Mouse (Mus musculus): Measurements from ENCODE around the gene Prokr1.
"Not testable (repeated sequence)": the region's sequence is repeated elsewhere in the genome, so short reads cannot be mapped to it uniquely, and the experiment has no call there.

Prokr1 gene

GRCm38 (mm10) chr6:87590394-87591281 is at the start of gene Prokr1:
TSS of gene Prokr1 (minus strand) at chr6:87590743.
- in situ Hi-C loops (cut with MboI, MseI) = no loop called here

DNA sequence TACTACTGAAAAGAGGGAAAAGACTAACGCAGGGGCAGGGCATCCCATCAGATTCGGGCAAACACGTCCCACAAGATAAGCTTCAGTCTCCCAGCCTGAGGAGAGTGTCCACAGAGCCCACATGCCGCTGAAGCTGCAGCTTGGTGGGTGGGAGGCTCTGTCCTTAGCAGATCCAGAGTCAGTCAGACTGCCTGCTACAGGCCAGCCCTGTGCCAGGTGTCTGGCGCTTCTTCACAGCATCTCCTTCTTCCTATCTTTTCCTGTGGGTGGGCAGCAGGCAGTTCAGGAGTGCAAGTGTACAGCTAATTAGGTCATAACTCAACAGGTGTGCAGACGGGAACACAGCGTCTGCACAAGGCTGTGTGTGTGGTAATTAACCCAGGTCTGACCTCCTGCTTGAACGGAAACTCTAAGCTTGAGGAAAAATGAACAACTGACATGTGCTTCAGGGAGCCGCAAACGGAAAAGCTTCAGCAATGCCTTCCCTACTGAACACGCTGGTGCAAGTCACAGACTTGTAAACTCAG is 47.7 kb upstream of the Prokr1 start:
- in situ Hi-C loops (cut with MboI, MseI) = no loop called here

DNA sequence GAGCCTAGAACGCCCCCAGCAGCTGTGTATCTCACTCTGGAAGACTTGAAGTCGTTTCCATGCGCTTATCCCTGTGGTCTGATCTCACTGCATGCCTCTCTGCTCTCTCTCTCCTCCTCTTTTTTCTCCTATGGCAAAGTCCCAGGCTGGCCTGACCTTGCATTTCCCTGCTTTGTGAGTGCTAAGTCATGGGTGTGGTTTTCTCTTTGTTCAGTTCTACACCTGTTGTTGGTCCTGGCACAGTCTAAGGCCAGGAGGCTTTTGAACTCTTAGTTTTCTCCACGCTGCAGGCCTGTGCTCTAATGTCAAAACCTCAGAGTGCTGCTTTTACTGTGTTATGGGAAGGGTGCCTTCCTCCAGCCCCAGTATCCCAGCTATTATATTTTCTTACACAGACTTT is 41.6 kb upstream of the Prokr1 start:
- in situ Hi-C loops (cut with MboI, MseI) = no loop called here

DNA sequence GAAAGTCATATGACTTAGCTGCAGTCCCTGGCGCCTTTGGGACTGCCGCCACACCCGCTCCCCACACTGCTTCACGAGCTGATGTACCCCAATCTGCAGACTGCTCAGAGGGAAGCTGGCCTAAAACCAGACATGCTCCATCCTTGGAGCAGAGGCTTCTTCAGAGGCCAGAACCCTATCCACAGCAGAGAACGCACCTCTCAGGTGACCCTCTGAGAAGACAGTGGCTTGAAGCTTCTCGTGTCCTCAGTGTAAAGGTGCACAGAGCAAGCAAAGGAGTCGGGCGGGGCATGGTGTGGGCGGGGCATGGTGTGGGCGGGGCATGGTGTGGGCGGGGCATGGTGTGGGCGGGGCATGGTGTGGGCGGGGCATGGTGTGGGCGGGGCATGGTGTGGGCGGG is 38.4 kb upstream of the Prokr1 start:
- in situ Hi-C loops (cut with MboI, MseI) = not testable (repeated sequence)

- in situ Hi-C loops (cut with MboI, MseI) = no loop called here
These were observed 32.6 kb upstream of the Prokr1 start for GRCm38 (mm10) chr6:87623151-87623550.

GRCm38 (mm10) chr6:87621281-87621680 is 30.7 kb upstream of the Prokr1 start:
- in situ Hi-C loops (cut with MboI, MseI) = no loop called here

- in situ Hi-C loops (cut with MboI, MseI) = loop anchor here (5.0 kb wide), 1 partner anchor 49 kb away; no protein-coding TSS in a partner anchor
These were observed 27.5 kb upstream of the Prokr1 start for GRCm38 (mm10) chr6:87618021-87618420.

DNA sequence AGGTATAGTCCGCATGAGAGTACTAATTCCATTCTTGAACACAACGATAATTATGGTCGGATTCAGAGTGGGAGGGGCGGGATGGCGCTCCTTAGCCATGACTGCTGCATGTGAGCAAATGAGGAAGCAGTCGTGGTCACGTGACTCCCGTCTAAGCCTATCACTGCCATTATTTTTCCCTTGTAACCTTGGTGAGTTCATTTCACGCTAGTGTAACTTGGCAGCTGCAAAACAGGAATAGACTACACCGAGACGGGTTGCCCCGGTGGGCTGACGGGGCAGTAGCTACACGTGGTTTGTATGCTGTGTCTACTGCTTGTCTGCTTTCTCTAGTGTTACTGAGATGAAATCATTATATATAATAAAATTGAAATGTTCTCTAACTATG is 25.1 kb upstream of the Prokr1 start:
- in situ Hi-C loops (cut with MboI, MseI) = loop anchor here (5.0 kb wide), 1 partner anchor 52 kb away; no protein-coding TSS in a partner anchor

DNA sequence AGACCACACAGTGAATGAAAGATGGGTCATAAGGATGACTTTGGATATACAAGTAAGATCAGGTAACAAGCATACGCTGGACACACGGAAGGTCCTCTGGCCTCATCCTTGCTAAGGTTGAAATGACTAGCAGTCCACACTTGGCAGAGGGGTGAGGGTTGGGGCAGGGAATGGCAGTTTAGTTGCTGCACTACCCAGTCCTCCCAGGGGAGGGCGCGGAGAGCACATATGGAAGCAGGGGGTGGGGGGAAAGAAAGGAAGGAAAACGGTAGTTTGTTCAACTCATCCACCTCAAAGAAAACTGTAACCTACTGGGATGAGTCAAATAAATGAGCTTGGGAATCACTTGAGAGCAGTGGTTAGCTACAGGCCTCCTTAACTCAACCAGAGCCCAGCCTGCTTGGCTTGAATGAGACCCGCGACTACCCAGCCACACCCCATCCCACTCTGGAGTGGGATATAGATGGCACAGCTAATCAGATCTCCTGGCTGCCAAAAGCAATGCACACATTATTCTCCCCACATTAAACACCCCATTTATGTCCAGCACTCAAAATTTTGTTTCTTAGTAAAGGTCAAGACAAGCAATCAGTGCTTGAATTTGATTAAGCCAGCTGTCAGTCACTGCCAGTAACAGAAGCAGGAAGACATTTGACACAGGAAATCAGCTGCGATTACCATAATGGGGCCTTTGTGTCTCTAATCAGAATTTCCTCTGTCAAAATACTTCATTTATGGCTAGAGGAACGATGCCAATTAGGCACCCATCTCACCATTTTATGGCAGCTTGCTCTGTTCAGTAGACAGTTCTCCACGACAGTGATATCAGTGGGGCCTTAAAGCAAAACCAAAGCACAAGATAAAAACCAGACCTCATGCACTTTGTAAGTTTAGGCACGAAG is 24.5 kb upstream of the Prokr1 start:
- in situ Hi-C loops (cut with MboI, MseI) = loop anchor here (5.0 kb wide), 1 partner anchor 52 kb away; no protein-coding TSS in a partner anchor

DNA sequence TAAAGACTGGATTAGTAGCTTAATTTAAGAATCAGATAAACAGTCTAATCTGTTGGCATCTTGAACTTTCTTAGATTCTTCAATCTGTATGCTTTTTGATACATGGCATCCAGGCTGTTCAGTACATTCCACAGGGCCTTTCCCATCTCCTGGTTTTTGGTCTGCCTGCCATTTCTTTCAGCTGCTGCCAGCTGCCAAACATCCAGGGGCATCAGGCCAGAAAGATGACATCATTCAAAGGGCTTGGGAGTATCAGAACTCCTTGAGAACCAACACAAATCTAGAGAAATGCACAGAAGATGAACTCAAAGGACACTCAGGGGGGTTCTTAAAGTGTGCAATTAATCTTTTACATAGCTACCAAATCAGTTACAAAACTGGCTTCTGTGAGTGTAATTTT is 9.3 kb upstream of the Prokr1 start:
- in situ Hi-C loops (cut with MboI, MseI) = no loop called here

- in situ Hi-C loops (cut with MboI, MseI) = no loop called here
These were observed 6.7 kb upstream of the Prokr1 start for GRCm38 (mm10) chr6:87597116-87597833.

- in situ Hi-C loops (cut with MboI, MseI) = no loop called here
These were observed 3.6 kb upstream of the Prokr1 start for GRCm38 (mm10) chr6:87594188-87594587.

DNA sequence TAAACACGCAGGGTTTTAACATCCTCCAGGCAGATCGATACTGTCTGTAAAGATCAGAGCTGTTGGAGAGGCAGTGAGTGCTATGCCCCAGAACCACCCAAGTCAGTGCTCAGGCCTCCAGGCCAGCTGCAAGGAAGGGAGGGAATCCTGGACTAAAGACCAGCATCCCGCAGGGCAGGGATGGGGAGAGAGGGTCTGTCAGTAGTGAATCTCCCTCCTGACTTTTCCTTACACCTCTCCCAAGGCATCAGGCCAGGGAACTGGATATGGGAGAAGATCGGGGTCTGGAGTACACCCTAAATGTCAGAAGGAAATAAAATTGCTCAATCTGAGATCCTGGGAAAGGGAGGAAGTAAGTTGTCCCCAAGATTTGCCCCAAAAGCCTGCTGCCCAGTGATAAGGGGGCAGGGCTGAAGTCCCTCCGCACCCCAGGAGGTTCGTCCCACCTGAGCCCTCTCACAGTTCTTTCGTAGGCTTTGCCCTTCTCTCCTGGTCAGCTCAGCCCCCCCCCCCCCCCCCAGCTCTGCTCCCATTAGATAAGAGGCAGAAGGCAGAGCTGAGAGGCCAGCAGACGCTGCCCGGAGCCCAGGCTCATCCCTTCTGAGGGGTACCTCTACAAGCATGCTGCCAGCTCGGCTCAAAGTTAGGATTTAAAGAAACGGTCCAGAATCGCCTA is 687 bp downstream of the Prokr1 start:
- in situ Hi-C loops (cut with MboI, MseI) = no loop called here

GRCm38 (mm10) chr6:87583991-87584390 is 6.6 kb downstream of the Prokr1 start:
- in situ Hi-C loops (cut with MboI, MseI) = no loop called here

GRCm38 (mm10) chr6:87583183-87583611 is 7.3 kb downstream of the Prokr1 start:
- in situ Hi-C loops (cut with MboI, MseI) = no loop called here

DNA sequence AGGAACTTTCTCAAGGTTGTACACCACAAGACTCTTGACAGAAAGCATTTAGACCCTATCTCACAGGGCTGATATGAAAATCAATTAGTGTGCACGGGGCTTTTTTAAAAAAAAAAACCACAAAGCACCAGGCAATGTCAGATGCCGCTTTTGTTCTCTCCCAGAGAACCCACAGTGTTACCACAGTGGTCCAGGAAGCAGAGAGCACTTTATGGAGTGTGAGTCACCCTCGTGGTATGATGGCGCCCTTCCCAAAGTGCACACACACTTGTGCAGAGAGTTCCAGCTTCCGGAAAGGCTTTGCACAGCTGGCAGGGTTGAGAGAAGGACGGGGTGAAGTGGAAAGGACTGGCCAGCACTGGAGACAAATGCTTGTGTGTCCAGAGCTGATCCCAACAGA is 8.1 kb downstream of the Prokr1 start:
- in situ Hi-C loops (cut with MboI, MseI) = no loop called here

DNA sequence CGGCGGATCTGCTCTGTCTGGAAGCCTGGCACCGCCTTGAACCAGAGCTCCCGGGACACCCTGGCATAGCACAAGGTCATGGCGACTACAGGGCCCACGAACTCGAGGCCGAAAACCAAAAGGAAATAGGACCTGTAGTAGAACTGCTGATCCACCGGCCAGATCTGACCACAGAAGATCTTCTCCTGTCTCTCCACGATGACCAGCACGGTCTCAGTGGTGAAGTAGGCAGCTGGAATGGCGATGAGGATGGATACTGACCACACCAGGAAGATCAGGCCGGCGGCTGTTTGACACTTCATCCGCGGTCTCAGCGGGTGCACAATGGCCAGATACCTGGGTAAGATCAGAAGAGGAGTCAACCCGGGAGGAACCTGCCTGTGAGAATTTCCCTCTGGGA is 9.0 kb downstream of the Prokr1 start:
- in situ Hi-C loops (cut with MboI, MseI) = no loop called here

- in situ Hi-C loops (cut with MboI, MseI) = no loop called here
These were observed 9.5 kb downstream of the Prokr1 start for GRCm38 (mm10) chr6:87581071-87581470.

GRCm38 (mm10) chr6:87578247-87578646 is 12.3 kb downstream of the Prokr1 start:
- in situ Hi-C loops (cut with MboI, MseI) = no loop called here

DNA sequence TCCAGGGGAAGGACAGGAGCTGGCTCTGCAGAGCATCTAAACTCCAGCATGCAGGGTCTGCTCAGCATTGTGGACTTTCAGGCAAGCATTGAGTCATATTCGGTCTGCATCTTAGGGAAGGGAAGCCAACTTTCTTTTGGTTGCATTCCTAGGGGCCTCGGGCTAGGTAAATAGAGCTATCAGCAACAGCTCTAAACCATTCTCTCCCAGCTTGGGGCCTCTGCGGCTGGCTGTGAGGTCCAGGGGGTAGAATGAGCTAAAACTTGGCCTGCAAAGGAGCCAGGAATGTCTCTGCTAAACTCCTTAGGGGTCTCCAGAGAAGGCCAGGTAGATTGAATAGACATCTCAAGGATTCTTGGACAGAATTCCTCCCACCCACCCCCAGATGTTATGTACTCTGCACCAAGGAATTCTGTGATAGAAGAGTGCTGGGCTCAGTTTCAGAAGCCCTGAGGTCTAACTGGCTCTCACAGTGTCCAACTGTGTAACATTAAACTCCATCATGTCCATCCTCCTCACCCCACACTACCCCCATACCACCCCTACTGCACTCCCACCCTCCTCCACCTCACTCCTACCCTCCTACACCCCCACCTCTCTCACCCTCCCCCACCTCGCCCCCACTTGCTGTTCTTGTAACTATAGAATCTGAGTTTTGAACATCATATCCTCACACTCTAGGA is 13.8 kb downstream of the Prokr1 start:
- in situ Hi-C loops (cut with MboI, MseI) = no loop called here

Measured in T-helper 2 cell (primary cell).